Mouse (Mus musculus) forebrain, embryonic 16.5 days (tissue): Measurements from ENCODE around the gene Tex9. TPM values are rescaled to one million over a fixed set of nuclear protein-coding genes. Genes with fewer than 3 reads are reported as not detected.
A peak's percentile ranks its signal among the peaks of the same experiment; 100 is the strongest.

Experiments used
- ATAC-seq: fragments of 200-750 bp; cut with Nextera tagmentation; 2 replicates; pipeline ENCODE4 v1.8.0; 2017; ENCODE audit warnings: mild to moderate bottlenecking, moderate library complexity
- H3K27ac ChIP-seq: fragments of 300-500 bp; sonication (generic); 2 replicates; pipeline ENCODE4 v1.5.1; 2014; ENCODE audit warnings: low read length, control low read depth
- H3K27me3 ChIP-seq: fragments of 300-500 bp; sonication (generic); replicated peaks from 2 replicates; pipeline ENCODE4 v1.6.1; 2014; ENCODE audit warnings: low read length; ENCODE audit not compliant: control insufficient read depth, insufficient read depth
- H3K36me3 ChIP-seq: fragments of 300-500 bp; sonication (generic); 2 replicates; pipeline ENCODE4 v1.6.1; 2014; ENCODE audit not compliant: control insufficient read depth, insufficient read depth
- H3K4me1 ChIP-seq: fragments of 300-500 bp; sonication (generic); replicated peaks from 2 replicates; pipeline ENCODE4 v1.6.1; 2014; ENCODE audit warnings: low read length; ENCODE audit not compliant: control insufficient read depth, insufficient read depth
- H3K4me2 ChIP-seq: fragments of 300-500 bp; sonication (generic); 2 replicates; pipeline ENCODE4 v1.6.1; 2014; ENCODE audit warnings: mild to moderate bottlenecking, low read length, control low read depth
- H3K4me3 ChIP-seq: fragments of 300-500 bp; sonication (generic); replicated peaks from 2 replicates; pipeline ENCODE4 v1.5.1; 2014; ENCODE audit warnings: mild to moderate bottlenecking, low read length, control low read depth
- H3K9ac ChIP-seq: fragments of 300-500 bp; sonication (generic); replicated peaks from 2 replicates; pipeline ENCODE4 v1.6.1; 2014; ENCODE audit warnings: low read depth, low read length, control low read depth
- H3K9me3 ChIP-seq: fragments of 300-500 bp; sonication (generic); 2 replicates; pipeline ENCODE4 v1.6.1; 2016; ENCODE audit warnings: low read length; ENCODE audit not compliant: control insufficient read depth
- WGBS: fragments of 180-500 bp; shearing (Covaris S2); extraction: QIAGEN DNeasy Blood & Tissue Kit; methylation state at CpG from one replicate; pipeline ENCODE4 v1.1.7; 2014; 5-methylcytosine and 5-hydroxymethylcytosine counted together
- polyA plus RNA-seq: library from polyadenylated mRNA; unstranded; fragments of >200 nt; fragmentation: Nextera tagmentation; extraction: Ambion mirVana; gene quantifications from 2 replicates; pipeline ENCODE4 v1.2.1, GENCODE M21; 2015

The Tex9 gene
- polyA plus RNA-seq, 1 experiment from 2014 or later, result 33.3 TPM

DNA sequence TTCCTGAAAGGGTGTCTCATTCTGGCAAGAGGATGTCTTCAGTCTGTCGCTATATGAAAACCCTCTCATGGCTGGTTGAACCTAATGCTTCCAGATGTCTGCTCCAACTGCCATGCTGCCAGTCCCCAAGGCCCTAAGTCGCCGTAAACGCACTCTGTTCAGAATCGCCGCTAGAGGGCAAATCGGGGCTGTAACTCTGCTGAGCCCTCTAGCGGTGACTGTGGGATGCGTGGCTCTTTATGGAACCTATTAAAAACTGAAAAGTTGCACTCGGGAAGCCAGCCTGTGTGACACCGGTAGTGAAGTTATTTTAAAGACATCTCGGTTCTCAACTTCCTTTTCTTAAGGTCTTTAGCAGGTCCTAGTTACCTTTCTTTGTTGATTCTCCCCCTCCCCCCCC lies 38.2 kb upstream of the Tex9 start:
- H3K36me3 ChIP-seq, result no peaks in the 10 kb centered on the region
- H3K27me3 ChIP-seq, result no peaks in the 10 kb centered on the region
- H3K9ac ChIP-seq, result no peak overlapping the region
- no peak overlapping the region; the same call in 1 of the 2 replicates for H3K27ac ChIP-seq
- ATAC-seq, result no peak
- H3K4me3 ChIP-seq, result no peak overlapping the region
- no peak overlapping the region for H3K4me2 ChIP-seq
- WGBS, result 0% methylated on average over 12 of the region's 12 CpGs
- peaks cover 14% of the 10 kb centered on the region for H3K4me1 ChIP-seq
- no peaks in the 10 kb centered on the region for H3K9me3 ChIP-seq

DNA sequence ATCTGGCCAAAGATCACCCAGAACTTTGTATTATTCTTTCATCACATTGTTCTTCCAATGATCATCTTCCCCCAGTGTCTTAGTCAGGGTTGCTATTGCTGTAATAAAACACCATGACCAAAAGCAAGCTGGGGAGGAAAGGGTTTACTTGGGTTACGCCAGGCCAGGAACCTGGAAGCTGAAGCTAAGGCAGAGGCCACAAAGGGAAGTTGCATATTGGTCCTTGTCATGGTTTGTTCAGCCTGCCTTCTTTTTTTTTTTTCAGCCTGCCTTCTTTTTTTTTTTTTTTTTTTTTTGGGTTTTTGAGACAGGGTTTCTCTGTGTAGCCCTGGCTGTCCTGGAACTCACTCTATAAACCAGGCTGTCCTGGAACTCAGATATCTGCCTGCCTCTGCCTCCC lies 34.1 kb upstream of the Tex9 start:
- no peaks in the 10 kb centered on the region for H3K36me3 ChIP-seq
- no peak overlapping the region for H3K9ac ChIP-seq
- no peak for ATAC-seq
- WGBS, result 96% methylated on average over 1 of the region's 1 CpGs
- no peaks in the 10 kb centered on the region for H3K9me3 ChIP-seq
- H3K4me3 ChIP-seq, result no peak overlapping the region
- H3K27me3 ChIP-seq, result no peaks in the 10 kb centered on the region
- H3K4me1 ChIP-seq, result peaks cover 10% of the 10 kb centered on the region
- H3K4me2 ChIP-seq, result no peak overlapping the region
- no peak overlapping the region for H3K27ac ChIP-seq

DNA sequence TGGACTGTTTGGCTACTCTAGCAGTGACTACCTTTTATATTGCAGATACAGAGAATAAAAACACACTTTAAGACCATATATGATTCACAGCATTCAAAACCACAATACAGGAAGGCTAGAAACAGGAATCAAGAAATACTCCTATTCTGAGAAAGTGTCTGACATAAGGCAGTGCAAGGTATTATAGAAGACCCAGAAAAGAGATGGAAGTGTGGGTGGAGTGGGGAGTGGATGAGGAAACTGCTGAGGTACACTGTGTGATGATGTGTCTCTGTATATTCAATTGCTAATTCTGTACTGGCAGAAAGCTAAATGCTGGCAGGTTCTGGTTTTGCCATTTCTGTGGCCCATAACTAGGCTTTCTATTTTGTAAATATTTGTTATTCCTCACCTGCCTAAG lies 28.8 kb upstream of the Tex9 start:
- Histone ChIP-seq H3K27ac (no peak overlapping the region), H3K4me3 (no peak overlapping the region), H3K9me3 (no peaks in the 10 kb centered on the region), H3K9ac (no peak overlapping the region), H3K4me2 (no peak overlapping the region), H3K4me1 (no peaks in the 10 kb centered on the region), H3K27me3 (no peaks in the 10 kb centered on the region), H3K36me3 (no peaks in the 10 kb centered on the region)
- ATAC-seq, result no peak

DNA sequence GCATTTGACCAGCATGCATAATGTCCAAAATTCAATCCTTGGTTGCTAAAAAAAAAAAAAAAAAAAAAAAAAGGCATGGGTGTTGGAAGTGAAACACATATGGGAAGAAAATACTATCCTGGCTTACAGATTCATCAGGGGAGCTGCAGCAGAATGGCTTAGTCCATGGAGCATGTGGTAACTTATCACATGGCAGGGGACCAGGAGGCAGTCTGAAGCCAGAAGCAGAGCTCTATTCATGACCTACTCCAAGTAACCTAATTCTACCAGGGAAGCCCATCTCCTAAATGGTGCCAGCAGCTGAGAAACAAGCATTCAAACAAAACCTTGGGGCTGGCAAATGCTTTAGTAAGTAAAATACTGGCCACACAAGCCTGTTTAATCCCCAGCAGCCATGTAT lies 27.2 kb upstream of the Tex9 start:
- H3K27me3 ChIP-seq, result no peaks in the 10 kb centered on the region
- no peak overlapping the region for H3K27ac ChIP-seq
- ATAC-seq, result no peak
- no peaks in the 10 kb centered on the region for H3K4me1 ChIP-seq
- no peak overlapping the region for H3K4me3 ChIP-seq
- no peaks in the 10 kb centered on the region for H3K36me3 ChIP-seq
- H3K9me3 ChIP-seq, result no peaks in the 10 kb centered on the region
- H3K4me2 ChIP-seq, result no peak overlapping the region
- no peak overlapping the region for H3K9ac ChIP-seq

DNA sequence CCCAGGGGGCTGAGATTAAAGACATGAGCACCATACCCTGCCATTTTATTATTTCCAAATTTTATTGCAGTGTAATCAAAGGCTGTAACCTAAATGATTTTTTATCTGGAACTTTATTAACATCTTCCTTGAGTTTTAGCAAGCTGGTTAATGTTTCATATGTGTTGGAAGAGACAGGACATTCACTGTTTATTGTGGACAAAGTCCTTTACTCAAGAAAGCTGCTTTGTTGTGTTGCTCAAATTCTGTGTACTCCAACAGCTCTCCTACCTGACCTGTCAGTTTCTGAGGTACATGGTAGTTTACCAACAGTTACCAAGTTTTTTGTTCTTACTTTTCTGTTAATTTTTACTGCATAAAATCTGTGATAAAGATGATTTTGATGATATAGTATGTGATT lies 23.4 kb upstream of the Tex9 start:
- no peaks in the 10 kb centered on the region for H3K27me3 ChIP-seq
- no peak for ATAC-seq
- H3K36me3 ChIP-seq, result no peaks in the 10 kb centered on the region
- H3K27ac ChIP-seq, result no peak overlapping the region
- H3K4me2 ChIP-seq, result no peak overlapping the region
- H3K9ac ChIP-seq, result no peak overlapping the region
- no peaks in the 10 kb centered on the region for H3K9me3 ChIP-seq
- peaks cover 10% of the 10 kb centered on the region for H3K4me1 ChIP-seq
- H3K4me3 ChIP-seq, result no peak overlapping the region

DNA sequence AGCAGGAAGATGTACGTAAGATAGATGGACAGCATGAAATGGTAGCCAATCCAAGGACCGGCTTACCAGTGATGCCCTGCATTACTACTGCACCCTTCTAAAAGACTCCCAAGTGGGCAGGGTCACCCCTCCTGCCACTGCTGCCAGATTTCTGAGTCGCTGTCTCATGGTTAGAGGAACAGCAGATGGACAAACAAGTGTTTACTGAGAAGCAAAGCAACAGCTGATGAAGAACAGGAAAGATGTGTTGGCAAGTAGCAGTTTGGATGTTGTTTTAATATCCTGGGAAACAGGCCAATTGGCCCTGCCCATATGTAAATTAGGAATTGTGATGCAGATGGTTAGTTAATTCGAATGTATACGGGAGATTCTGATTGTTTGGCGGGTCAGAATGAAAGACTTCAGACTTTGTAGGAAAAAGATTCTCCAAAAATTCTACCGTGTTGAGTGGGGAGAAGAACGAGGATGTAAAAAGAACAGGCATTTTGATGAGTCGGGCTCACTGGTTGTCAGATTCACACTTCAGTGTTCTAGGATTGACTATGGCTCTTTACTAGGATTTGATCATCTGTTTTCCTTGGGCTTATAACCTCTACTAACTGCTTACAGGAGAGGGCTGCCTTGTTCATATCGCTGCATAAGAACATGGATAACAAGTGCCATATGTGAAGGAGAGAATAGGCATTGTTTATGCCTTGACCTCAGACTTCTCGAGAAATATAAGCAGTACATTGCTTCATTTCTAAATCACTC lies 20.4 kb upstream of the Tex9 start:
- no peak overlapping the region for H3K9ac ChIP-seq
- ATAC-seq, result peak; percentile 81
- H3K4me2 ChIP-seq, result peak overlapping the region; percentile 34
- WGBS, result 16% methylated on average over 11 of the region's 11 CpGs
- H3K27ac ChIP-seq, result peak overlapping the region; percentile 39; the same call in 1 of the 2 replicates
- no peak overlapping the region for H3K4me3 ChIP-seq
- no peaks in the 10 kb centered on the region for H3K36me3 ChIP-seq
- H3K9me3 ChIP-seq, result no peaks in the 10 kb centered on the region
- H3K27me3 ChIP-seq, result no peaks in the 10 kb centered on the region
- H3K4me1 ChIP-seq, result peaks cover 10% of the 10 kb centered on the region

DNA sequence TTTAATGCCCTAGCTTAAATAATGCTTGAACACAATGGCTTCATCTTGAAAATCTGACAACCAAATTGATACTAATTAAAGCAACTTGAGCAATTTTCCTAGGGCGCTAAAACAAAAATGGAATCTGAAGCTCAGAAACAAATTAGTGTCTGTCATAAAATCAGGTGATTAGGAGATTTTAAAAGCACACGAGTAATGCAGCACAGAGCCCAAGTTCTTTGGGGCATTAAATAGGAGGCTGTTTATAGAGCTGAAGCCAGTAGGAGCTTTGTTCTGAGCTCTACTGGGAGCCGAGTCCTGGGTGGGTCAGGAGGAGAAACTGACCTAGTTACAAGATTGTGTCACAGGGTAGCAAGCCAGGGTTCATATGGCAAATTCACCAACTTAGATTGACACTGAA lies 5.2 kb upstream of the Tex9 start:
- Histone ChIP-seq H3K4me1 (peaks cover 3% of the 10 kb centered on the region), H3K27me3 (no peaks in the 10 kb centered on the region), H3K27ac (peak overlapping the region; percentile 64), H3K4me2 (no peak overlapping the region), H3K9me3 (no peaks in the 10 kb centered on the region), H3K9ac (no peak overlapping the region), H3K4me3 (no peak overlapping the region), H3K36me3 (no peaks in the 10 kb centered on the region)
- ATAC-seq, result peak; percentile 66; the same call in 1 of the 2 replicates
- WGBS, result 24% methylated on average over 3 of the region's 3 CpGs

DNA sequence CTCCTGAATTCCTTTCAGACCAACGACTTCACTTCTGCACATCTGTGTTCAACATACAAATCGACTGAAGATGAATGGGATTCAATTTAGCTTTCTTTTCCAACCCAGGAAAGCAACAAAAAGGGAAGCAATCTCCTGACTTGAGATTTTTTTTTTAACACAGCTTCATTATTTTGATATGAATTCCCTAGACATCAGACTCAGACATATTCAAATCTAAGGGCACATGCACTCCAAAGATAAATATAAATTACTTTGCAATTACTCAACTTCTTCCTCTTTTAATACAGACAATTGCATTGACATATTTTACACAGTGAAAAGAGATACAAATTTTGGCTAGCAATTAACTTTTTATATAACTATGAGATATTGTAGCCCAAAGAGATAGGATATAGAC lies 4.7 kb upstream of the Tex9 start:
- no peaks in the 10 kb centered on the region for H3K36me3 ChIP-seq
- no peaks in the 10 kb centered on the region for H3K27me3 ChIP-seq
- H3K4me2 ChIP-seq, result no peak overlapping the region
- WGBS, result 41% methylated on average over 2 of the region's 2 CpGs
- no peak overlapping the region for H3K4me3 ChIP-seq
- no peaks in the 10 kb centered on the region for H3K9me3 ChIP-seq
- 0 out of 2 replicates have a peak, but pooled peaks have one; percentile 6 for ATAC-seq
- no peak overlapping the region for H3K27ac ChIP-seq
- no peak overlapping the region for H3K9ac ChIP-seq
- H3K4me1 ChIP-seq, result peaks cover 6% of the 10 kb centered on the region

DNA sequence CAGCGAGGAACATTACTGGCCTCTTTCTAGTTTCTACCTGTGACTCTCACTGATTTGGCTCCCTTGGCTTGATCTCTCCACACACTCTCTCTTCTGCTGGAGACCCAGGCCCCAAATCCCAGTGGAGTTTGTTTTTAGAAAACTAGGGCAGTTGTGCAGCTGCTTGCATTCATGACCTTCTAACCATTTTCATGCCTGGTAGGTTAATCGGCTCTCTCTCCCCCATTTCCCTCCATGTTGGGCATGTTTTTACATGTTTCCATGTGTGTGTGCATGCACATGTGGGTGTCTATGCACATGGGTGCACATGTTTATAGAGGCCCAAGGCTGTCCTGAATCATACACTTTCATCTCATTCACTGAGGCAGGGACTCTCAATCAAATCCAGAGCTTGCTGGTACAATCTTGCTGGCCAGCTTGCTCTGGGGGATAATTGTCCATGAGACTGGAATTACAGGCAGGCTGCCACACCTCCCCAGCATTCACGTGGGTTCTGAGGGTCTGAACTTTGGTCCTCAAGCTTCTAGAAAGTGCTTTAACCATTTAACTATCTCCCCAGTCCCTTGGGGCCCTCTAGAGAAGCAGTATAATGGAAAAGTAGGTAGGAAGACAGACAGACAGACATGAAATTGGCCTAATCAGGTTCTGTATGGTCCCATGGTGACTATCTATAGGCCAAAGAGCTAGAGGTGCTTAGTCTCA lies 2.1 kb upstream of the Tex9 start:
- H3K9me3 ChIP-seq, result no peaks in the 10 kb centered on the region

More for the DNA sequence above, 2.1 kb upstream of the Tex9 start:
- no peak overlapping the region for H3K4me2 ChIP-seq
- no peak overlapping the region for H3K9ac ChIP-seq
- no peak overlapping the region for H3K27ac ChIP-seq
- no peaks in the 10 kb centered on the region for H3K36me3 ChIP-seq
- WGBS, result 87% methylated on average over 3 of the region's 3 CpGs
- no peak for ATAC-seq
- H3K27me3 ChIP-seq, result no peaks in the 10 kb centered on the region
- no peak overlapping the region for H3K4me3 ChIP-seq
- H3K4me1 ChIP-seq, result peaks cover 9% of the 10 kb centered on the region
